Mouse (Mus musculus) frontal cortex, adult (tissue): Measurements from ENCODE around the gene Lrrc38.
"Not testable (repeated sequence)": the region's sequence is repeated elsewhere in the genome, so short reads cannot be mapped to it uniquely, and the experiment has no call there.

ENCODE experiments used
- ATAC-seq: cut with Nextera tagmentation; 2 replicates; pipeline ENCODE4 v1.9.2; 2017; ENCODE audit warnings: mild to moderate bottlenecking, moderate library complexity, mixed read lengths; ENCODE audit not compliant: low TSS enrichment

Gene Lrrc38

DNA sequence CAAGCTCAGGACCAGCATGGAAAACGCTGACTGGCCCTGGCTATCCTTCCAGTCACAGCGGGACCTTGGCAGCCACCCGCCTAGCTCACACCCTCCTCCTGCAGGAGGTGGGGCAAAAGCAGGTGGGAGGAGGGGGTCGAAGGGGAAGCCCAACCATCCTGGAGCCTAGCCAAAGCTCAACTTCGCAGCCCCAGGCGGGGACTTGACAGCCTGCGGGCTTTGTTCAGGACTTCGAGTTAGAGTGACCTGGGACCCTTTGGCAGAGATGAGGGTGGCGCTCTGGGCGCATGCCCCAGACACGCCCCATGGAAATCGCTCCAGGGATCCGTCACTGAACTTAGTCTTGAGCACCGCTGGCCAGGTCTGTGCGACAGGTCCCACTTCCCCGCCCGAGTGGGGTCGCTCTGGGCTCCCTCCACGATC, at the start of gene Lrrc38:
Lrrc38 (plus strand) TSS at position 274 of the 423 bp plus-strand sequence.
- ATAC-seq: no peak

- ATAC-seq: no peak
Observed at GRCm38 (mm10) chr4:143300113-143300688, 49.4 kb upstream of the Lrrc38 start.

GRCm38 (mm10) chr4:143301042-143301441, 48.5 kb upstream of the Lrrc38 start:
- no peak for ATAC-seq

DNA sequence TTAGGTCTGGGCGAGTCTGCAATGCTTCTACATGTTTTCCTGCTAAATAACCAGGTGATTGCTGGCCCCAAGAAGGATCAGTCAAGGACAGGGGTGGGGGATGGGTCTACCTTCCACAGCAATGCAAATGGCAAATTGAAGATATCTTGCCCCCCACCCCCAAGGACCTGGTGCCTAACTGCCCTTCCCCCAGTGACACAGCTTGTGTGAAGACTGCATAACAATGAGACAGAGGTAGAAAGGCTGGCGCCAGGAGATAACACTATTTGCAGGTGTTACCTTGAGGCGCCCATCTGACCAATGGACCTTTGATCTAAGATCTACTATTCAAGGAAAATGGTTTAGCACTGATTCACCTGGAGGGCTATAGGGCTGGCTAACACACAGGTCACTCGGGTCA, 47.7 kb upstream of the Lrrc38 start:
- ATAC-seq: no peak

DNA sequence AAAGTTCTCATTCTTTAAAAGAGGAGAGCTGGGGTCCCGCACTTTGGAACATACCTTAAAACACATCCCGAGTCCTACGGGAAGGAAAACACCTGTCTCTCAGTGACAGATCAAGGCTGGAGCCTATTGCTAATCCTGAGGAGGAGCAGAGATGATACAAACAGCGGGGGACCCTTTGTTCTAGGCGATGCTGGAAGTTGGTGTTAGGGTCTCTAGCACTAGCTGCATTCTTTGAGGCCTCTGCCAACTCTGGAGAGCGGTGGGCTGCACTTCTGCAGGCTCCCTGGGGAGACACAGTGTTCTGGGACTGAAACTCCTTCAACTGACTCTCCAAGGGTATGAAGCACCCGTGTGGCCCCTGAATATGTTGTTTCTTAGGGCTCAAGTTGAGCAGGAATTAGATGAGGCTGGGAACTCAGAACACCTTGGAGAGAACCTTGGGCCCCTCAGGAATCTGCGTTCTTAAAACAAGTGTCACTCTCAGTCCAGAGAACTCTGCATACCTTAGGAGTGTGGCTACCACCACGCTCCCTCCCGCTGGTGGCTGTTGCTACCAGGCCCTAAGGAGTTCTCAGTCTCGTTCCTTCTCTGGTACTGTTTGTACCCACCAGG, 47.2 kb upstream of the Lrrc38 start:
- ATAC-seq: no peak

DNA sequence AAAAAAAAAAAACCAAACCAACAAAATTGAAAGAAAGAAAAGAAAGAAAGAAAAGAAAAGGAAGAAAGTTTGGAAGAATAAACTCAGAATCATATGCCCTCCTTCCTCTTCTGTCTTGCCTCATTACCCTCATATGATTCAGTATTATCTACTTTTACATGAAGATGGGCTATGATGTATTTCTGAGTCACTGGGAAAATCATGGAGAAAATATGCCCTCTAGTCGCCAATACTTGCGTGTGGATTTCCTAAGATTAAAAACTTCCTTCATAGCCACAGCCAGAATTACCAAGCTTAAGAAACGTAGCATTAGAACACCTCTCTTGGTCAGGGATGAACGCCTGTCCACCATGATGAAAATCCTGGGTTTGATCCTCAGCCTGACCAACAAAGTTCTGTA, 44.5 kb upstream of the Lrrc38 start:
- ATAC-seq: no peak

GRCm38 (mm10) chr4:143305987-143306772, 43.4 kb upstream of the Lrrc38 start:
- no peak for ATAC-seq

- no peak for ATAC-seq
Observed at GRCm38 (mm10) chr4:143311341-143311740, 38.2 kb upstream of the Lrrc38 start.

GRCm38 (mm10) chr4:143313299-143313698, 36.3 kb upstream of the Lrrc38 start:
- ATAC-seq: no peak

DNA sequence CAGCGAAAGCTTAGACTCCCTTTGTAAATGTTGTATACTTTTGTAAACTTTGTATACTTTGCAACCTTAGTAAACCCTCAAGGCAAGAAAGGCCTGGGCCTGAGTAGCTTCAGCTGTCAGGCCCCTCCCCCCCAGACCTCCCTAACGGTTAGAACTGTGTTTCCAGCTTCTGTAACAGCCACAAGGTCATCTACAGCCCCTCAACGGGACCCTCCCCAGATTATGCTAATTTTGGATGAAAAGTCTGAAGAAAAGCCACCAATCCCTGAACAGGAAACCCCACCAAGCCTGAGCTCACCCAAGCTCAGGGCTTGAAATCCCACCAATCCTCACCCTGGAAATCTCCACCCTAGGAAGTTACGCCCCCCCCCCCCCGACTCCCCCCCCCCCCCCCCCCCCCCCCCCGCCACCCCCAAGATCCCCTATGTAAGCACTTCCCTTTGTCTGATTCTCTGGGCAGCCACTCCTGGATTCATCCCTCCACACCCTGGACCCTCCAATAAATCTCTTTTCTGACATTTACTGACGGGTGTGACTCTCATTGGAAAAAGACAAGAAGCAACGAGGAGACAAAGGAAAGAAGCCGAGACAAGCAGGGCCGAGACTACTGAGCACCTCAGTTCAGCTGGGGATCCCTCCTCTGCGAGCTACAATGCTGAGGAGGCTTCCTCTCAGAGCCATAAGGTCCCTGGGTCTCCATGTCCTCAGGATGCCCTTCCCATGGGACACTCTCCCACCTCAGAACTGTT, 25.2 kb upstream of the Lrrc38 start:
- no peak for ATAC-seq

DNA sequence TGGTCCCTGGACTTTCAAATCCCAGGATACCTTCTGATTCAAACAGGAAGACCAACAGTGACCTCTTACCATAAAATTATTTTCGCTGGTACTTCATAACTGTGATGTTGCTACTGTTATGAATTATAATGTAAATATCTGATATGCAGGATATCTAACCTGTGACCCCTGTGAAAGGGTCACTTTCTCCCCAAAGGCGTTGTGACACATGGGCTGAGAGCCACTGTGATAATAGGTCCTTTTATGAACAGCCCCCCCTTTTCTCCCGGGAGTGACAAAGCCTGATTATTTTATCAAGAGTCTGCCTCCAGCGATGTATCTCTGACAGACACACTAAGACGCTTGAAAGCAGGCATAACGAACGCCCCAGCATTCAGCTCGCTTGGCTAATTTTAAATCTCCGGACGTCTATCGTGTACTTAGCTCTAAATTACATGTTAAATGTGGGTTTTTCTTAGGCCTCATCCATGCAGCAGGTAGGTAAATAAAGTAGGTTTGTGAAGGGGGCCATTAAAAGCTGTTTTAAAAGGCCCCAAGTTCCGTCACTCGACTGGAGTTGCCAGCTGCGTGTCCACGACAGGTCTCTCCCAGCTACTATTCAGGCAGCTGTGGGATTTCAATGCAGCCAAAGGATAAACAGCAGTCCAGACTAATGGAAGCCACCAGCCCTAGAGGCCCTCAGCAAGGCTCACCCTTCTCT, 24.5 kb upstream of the Lrrc38 start:
- ATAC-seq: peak; percentile 31; the same call in 1 of the 2 replicates

DNA sequence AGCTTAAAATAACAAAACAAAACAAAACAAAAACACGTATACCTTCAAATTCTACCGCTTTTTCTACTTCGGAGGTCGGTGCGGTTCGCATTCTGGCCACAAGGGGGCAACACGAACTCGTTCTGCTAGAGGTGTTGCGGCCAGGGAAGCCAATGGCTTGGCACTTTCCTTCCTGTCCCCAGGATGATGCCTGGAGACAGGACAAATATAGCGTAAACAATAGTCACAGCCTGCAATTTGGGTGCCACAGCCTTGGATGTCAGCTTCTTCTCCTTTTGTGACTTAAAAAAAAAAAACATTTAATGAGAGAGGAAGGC, 24.0 kb upstream of the Lrrc38 start:
- peak; percentile 74 for ATAC-seq

DNA sequence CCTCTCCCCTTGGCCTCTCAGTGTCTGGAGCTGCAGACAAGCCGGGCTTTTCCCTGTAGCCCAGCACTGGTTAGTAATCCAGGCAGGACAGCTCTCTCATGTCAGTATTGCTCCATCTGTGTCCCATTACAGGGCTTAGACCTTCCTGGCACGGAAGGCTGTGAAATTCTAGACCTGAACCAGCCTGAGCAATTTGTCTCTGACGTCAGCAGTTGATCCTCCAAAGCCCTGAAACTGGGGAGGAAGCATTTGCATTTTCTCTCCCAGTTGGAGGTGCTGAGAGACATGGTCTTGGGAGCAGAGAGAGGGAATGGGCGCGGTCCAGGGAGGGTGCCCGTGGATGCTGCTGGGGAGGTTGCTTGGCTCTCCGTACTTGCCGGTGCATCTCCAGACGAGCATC, 19.0 kb upstream of the Lrrc38 start:
- no peak; the same call in 1 of the 2 replicates for ATAC-seq

DNA sequence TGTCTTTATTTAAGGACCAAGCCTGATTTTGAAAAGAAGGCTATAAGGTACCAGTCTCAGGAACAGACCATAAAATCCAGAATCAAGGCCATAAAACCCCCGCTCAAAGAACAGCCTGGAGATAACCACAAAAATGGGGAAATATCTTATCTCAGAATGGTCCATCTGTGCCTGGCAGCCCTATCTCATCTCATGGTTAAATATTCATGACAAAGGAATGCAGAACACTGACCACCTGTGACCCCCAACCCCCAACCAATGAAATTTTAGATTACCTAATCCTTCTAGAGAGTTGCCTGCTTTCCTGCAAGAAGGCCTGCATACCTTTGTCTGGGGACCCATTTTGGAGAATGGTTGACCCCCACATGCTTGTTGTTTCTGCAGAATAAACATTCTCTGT, 17.8 kb upstream of the Lrrc38 start:
- ATAC-seq: no peak

- no peak for ATAC-seq
Observed at GRCm38 (mm10) chr4:143334145-143334544, 15.4 kb upstream of the Lrrc38 start.

DNA sequence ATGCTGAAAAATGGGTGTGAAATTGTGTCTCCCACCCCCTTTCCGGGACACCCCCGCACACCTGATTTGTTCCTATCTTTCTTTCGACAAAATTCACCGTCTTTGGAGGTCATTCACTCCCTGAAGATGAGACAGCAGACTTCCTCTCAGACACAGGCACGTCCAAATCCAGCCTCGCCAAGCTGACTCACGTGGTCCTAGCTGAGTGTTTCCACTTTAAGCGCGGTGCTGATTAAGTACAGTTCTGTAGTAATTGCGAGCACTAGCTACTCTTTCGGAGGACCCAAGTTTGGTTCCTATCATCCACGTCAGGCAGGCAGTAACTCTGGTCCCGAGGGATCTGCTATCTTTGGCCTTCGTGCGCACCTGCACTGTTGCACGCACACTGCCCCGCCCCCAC, 14.6 kb upstream of the Lrrc38 start:
- no peak for ATAC-seq

- no peak for ATAC-seq
Observed at GRCm38 (mm10) chr4:143336096-143336495, 13.5 kb upstream of the Lrrc38 start.

GRCm38 (mm10) chr4:143339808-143340207, 9.7 kb upstream of the Lrrc38 start:
- ATAC-seq: peak; percentile 77

DNA sequence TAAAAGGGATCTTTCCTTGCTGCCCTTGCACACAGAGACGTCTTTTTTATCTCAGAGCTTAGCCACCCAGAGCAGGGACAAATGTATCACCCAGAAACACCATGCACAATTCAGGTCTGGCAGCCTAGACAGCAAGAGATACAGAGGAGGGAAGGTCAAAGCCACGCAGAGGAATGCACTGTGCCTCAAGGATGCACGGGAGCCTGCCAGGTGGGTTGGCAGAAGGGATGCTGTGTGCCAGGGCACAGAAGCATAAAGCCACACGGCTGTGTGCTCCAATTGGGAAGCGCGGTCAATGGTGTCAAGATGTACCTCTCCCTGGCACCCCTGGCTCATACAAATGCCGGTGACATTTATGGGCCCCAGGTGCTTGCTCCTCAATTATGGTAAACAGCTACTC, 8.1 kb upstream of the Lrrc38 start:
- ATAC-seq: no peak

- not testable (repeated sequence) for ATAC-seq
Observed at GRCm38 (mm10) chr4:143345491-143345890, 4.1 kb upstream of the Lrrc38 start.

GRCm38 (mm10) chr4:143348678-143349077, 879 bp upstream of the Lrrc38 start:
- ATAC-seq: no peak
